Mouse (Mus musculus) spleen, postnatal 10 days (tissue): ENCODE results near the gene Wbp1l.

ENCODE experiments used
- DNase-seq, 2 experiments: peaks; one replicate each; pipeline ENCODE4 v3.0.0; 2021 to 2022; ENCODE audit warnings: low spot score in 2 of 2

Wbp1l gene

DNA sequence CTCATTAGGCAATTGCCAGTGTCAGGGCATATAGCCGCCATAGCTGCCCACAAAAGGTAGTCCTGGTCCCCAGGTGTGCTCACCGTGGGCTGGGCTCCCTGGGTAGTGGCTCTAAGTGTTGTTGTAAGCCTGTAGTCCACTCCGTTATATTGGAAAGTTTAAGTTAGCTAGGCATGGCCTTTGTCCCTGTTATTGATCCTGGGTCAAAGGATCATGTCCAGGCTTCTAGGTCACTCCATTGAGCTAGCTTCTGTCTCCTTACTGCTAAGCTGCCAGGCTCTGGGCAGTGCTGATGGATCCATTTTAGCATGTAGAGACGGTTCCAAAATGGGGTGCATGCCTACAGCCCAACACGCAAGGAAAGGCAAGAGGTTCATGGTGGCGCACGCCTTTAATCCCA is 59.5 kb downstream of the Wbp1l start:
- DNase-seq: no peak

DNA sequence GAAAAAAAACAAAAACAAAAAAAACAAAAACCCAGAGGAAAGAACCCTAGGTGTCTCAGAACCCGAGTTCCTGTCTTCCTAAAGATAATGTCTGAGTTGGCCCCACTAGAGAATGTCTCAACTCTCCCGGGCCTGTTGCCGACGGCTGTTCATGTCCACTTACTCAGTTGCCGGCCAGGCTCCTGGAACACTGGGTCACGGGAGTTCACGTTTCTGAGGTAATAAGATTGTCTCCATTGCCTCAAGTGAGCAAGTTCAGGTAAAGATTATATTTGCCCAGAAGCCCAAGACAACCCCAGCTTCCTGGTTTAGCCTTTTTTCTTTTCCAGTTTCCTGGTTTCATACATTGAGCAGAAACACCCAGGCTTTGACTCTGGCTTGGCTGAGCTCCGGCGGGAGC is 60.0 kb downstream of the Wbp1l start:
- DNase-seq: no peak

DNA sequence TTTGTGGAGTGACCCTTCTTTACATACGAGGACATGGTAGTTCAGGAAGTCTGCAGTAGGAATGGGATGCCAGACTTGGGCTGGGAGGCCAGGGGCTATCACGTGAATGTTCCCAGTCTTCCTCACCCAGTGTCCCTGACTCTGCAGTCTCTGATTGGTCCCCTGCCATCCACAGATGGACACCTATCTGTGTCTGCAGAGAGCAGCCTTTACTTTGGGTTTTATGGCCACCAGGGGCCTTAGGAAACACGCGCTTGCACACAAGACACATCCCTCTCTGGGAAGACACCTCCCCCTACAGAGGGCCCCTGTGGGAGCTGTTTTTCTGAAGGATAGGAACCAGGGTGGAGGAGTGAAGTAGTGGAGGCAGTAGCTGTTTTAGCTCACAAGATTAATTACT is 62.6 kb downstream of the Wbp1l start:
- no peak for DNase-seq

DNA sequence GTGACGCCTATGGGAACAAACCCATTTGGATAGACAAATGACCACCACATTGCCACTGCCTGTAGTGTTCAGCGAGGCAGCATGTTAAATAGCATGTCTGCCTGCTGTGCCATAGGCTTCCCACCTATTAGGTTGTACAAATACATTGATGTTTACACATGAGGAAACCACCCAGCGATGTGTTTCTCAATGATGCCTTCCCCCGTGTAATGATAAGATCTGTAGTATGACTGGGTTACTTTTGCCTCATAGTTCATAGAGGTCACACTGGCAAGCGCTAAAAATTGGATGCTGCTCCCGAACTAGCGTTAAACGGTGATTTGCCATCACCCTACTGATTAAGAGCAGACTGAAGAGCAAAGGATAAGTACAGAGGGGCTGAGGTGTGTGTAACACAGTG is 63.3 kb downstream of the Wbp1l start:
- no peak for DNase-seq

DNA sequence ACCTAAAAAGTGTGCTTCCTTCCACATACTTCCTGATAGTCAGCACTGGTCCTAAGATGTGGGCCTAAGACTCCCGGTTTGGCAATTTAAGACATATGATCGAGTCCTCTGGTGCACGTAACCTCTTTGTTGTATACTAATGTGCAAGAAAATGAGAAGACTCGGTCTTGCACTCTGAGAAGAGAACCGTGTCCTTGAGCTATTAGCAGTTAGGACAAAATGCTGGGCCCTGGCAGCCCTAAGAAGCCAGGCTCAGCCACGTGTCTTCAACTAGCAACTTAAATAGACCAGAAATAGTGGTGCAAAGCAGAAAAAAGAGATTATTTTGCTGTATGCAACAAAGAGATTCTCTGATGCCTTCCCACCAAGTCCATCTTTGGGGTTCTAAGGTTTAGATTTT is 63.9 kb downstream of the Wbp1l start:
- DNase-seq: no peak

DNA sequence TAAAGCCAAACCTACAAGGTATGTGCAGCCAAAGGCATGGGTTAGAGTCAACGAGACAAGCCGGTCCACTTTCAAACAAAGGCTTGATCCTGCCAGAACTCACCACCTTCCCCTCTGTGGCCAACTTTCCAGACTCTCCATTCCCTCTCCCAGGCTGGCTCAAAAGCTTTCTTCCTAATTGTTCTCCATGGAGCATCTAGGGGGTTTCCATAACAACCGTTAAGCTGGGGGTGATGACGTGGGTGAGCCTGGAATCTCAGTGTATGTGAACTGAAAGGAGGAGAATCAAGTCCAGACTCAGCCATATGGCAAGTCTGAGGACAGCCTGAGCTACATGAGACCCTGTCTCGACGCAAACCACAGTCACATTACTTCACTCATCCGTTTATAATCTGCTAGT is 66.6 kb downstream of the Wbp1l start:
- DNase-seq: no peak

DNA sequence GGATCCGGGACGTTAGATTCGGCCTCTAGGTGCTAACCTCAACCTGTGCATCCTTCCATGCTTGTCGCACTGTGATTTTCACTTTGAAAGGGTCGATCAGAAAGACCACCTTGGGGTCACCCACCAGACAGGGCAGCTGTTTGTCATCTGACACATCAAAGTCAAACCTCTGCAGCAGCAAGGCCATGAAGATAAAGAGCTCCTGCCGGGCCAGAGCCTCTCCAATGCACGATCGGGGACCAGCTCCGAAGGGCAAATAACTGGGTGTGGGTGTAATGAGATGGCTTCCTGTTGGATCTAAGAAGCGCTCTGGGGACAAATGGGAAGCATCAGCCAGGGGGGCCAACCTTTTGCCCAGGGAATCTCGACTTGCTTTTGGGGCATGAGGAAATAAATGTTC is 68.4 kb downstream of the Wbp1l start:
- no peak for DNase-seq

DNA sequence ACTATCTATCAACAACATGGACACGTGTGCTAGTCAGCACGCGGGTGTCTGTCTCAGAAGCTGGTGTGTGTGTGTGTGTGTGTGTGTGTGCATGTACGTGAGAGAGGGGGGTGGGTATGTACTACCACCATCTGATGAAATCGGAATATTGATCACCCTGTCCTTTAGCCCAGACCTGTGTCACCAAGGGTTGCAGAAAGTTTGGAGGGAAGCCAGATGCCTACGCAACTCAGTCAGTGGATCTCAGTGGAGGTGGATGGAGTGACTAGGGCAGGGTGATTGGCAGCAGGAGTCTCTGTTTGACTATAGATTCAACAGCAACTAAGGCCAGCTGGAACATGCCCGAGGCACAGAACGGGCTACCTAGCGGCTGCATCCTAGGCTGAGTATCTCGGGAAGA is 69.4 kb downstream of the Wbp1l start:
- no peak for DNase-seq

DNA sequence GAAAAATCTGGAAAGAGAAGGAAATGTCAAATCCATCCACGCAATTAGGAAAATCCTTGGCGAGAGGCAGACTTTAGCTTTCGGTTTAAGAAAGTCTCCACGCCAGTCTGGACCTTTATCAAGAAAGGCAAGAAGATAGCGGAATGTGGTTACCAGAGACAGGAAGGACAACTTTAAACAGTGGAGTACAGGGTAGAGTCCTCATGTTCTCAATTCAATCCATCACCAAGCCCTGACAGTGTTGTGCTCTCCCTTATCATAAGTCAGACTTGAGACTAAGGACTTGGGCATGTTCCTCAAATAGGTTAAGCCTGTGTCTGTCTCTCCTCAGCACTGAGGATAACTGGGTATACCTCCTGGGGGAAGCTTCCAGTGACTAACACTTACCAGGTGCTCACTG is 70.9 kb downstream of the Wbp1l start:
- no peak for DNase-seq

DNA sequence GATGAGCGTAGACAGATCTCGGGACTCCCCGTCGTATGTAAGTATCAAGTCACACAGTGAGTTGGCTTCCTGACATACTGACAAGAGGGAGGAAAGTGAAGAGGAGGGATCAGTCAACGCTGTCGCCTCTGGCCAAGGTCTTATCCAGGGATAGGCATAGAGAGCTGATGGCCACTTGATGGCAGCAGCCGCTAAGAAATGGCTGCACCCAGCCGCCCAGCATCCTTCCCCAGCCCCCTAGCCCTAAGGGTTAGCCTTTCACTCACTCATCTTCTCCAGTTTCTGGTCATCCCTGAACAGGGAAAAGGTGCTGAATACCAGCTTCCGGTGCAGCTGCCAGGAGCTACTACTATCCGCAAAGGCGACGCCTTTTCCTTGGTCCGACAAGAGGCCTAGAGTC is 71.8 kb downstream of the Wbp1l start:
- DNase-seq: peak; percentile 34 to 75

DNA sequence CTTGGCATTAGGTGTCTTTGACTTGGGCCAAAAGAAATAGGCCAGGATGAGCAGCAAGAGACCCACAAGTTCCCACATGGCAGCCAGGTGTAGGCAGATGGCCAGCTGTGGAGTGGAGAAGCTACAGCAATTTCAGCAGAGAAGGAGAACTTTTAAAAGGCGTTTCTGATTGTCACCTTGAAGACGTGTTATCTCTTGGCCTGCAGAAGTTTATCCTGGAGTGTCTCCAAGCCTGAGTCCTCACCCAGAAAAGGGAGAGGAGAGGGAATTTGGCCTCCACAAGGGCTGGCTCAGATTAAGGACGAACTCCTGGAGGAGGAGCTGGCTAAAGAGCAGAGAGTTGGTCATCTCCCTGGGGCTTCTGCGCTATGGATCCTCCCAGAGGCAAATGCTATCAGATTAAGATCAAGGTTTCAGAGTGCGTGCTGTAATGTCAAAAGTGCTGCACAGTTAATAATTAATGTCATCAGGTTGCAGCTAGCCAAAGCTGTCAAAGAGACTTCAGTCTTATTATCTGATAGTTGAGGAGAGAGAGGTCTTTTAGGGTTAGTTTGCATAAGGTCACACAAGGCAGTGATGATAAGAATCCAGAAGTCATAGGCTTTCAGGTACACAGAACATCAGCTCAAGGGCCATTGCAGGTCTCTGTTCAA is 74.0 kb downstream of the Wbp1l start, which contains the start of gene Cyp17a1:
Gene Cyp17a1, minus strand, starts transcription at position 407 of the 653 bp plus-strand sequence.
- no peak for DNase-seq

DNA sequence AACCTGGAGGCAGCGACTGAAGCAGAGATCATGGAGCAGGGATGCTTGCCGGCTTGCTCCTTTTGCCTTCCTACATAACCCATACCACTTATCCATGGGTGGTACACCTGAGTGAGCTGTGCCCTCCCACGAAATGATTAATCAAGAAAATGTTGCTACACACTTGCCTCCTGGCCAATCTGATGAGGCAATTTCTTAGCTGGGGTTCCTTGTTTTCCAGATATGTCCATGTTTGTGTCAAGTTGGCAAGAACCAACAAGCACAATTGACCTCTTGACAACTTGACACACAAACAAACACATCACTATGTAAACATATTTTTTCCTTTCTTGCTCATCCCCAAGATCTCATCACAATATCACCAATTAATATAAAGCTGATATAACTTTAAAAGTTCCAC is 76.8 kb downstream of the Wbp1l start:
- no peak for DNase-seq

DNA sequence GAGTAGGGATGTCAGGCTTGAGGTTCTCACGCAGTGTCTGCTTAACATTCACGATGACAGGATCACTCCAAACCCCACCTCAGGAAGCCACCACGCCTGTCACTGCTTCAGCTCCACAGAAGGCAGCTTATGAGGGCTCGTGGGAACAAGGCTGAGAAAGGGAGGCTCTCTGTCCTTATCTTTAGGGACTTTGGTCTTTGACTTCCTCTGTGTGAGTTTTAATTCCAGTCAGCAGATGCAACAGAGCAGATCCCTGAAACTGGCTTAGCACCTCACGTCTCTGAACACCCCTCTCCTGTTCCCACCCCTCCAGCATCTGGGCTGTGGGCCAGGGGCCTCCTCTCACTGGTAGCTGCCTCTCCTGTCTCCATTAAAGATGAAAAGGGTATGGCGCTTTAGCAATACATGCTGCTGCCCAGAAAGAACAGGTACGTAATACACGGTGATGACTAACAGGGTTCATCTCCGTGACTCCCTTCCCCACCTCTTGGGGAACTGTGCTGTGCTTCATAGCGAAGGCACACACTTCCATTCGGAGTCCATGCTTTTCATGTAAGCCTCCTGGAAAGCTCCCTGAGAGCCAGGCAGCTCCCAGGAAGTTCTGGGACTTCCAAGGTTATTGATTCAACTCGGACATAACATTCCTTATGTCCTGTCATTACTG is 81.0 kb downstream of the Wbp1l start:
- DNase-seq: no peak

DNA sequence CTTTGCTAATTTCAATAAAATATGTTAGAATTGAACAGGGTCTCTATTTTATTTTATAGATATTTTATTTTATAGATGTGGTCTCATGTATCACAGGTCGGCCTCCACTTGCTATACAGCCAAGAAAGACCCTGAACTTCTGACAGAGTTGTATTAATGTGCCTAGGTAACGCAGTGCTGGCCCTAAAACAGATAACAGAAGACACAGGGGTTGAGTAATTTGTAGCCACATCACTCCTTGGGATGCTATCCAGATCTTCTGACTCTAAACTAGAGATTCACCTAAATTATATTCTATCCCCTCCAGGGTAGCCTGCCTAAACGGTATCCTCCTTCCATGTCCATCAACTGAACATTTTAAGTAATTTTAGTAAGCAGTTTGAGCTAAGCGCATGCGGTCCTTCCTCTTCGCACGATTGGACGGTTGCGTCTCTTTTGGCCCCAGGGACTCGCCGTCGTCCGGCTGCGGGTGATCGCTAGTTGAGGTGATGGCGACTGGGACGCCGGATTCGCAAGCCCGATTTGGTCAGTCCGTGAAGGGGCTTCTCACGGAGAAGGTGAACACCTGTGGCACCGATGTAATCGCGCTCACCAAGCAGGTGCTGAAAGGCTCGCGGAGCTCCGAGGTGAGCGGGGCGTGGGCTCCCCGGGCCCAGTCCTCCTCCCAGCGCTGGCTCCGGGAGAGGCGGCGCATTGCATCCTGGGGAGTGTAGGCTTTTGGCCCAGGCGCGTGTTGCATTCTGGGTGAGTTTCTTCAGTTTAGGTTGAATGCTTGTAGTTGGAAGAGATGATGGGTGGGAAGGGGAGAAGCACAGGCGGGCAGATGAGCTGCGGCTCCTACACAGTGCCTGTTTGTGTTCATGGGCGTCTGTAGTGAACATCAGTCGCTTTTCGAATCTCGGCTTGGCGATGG is 90.8 kb downstream of the Wbp1l start, which contains the start of gene Borcs7:
Gene Borcs7, plus strand, starts transcription at position 447 of the 913 bp plus-strand sequence.
- DNase-seq: peak; percentile 87 to 90

DNA sequence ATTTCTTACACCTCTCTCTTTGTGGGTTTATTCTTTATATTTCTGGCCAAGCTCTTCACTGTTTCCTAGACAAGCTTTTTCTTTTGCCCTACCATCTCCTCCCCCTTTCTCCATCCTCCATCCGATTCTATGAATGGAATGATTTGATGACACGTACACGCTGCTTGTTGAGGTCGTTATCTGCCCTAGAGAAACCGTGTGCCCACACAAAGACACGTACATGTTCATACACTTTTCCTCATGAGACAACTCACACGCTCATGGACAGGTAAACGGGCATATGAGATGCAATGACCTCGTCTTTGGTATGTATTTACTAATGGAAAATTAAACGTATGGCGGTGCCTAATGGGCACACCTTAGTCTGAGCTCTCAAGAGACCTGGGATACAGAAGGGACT is 91.5 kb downstream of the Wbp1l start:
- no peak for DNase-seq

DNA sequence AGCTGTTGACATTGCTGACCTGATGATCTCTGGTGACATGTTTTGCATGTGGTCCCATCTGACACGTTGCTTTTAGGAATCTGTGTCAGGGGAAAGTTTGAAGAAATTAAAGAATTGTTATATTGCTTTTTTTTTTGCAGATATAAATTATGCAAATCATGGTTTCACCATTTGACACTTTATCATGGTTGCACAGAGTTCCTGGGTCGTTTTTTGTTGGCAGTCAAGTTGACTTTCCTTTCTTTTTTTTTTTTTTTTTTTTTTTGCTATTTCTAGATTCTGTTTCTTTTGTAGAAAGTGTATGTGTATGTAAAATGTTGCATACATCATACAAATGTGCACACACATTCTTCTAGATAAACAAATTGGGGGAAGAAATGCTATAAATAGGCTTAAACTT is 92.2 kb downstream of the Wbp1l start:
- DNase-seq: no peak

DNA sequence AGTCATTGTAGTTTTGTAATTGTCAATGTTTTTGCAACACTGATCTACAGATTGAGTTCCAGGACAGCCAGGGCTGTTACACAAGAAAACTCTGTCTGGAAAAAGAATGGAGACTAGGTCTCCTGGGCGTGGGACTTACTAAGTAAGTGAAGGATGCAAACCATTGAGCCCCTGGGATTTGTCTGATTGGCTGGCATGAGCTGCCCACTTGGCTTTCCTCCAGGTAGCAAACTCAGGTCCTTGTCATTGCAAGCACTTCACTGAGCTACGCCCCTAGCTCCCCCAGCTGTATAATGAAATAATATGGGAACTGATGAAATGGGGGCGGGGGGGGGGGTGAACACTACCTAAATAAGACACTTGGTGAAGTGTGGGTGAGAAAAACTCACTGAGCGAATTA is 94.3 kb downstream of the Wbp1l start:
- DNase-seq: no peak

DNA sequence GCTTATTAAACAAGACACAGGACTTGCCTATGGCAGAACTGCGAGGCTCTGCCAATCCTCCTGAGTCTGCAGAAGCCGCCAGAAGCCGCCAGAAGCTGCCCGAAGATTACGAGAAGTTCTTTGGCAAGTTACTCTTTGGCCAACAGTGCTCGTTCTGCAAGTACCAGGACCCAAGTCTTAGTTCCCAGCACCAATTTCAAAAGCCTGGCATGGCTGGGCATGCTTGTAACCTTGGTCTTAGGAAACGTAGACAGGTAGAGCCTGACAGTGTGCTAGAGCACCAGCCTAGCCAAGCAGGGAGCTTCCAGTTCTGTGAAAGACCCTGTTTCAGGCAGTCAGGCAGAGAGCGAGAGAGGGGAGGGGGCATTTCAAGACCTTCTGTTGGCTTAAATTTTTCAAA is 97.6 kb downstream of the Wbp1l start:
- DNase-seq: no peak

DNA sequence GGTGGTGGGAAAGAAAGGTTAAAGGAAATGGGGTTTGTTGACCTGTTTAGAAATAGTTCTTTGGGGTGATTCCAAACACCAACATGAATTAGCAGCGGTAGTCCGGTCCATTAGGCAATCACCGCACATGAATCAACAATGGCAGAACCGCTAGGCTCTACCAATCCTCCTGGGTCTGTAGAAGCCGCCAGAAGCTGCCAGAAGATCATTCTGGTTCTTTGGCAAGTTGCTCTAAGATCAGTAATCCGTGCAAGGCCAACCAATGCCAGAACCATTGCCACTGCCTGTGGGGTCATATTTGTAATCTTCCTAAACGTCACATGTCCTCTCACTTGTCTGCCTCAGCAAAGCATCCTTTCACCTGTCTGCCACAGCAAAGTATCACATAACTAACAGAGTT is 98.1 kb downstream of the Wbp1l start:
- DNase-seq: no peak

DNA sequence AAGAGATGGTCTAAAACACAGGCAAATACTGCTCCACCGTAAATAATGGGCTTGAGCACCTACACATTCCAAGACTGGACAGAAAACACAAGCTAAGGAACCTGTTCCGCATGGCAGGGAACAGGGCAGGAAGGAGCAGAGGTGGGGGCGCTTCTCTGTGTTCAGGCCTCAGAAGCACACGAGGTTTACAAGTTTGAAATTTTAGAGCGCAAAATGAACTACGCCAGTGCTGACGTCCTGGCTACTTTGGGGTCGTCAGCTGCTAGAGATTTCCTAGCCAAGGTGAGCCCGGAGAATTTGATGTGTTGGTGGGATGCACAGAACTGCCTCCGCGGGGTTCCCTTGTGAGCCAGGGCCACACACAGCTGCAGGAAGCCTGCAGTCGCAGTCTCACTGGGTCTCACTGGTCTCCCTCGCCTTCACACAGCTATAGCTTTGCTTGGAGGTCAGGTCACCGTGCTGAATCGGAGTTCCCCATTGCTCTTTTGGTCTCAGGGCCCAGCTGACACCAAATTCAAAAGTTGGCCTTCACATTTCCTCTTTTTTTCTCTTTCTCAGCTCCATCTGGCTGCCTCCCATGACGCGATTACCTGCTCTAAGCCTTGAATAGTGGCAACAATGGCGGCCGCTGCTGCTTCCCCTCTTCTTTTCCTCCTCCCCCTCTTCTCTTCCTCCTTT is 99.1 kb downstream of the Wbp1l start:
- peak in 1 of 2 experiments; percentile 54 for DNase-seq

DNA sequence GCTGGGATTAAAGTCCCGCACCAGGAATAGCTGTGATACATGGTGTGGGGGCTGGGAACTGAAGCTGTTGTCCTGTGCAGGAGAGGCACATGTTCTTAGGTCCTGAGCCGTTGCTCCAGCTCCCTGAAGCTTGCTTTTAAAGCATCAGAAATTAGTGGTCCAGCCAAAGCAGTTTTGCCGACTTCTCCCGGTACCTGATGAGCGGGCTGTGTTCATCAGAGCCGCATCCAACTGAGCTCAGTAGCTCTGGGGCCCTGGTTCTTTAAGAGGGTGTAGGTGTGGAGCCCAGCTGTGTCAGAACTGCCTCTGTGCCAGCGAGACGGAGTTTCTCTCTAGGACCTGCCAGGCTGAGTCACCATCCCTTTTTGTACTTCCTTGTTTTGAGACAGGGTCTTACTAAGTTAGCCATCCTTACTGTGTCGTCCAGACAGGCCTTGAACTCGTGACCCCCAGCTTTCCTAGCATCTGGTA is 100.2 kb downstream of the Wbp1l start:
- no peak for DNase-seq

DNA sequence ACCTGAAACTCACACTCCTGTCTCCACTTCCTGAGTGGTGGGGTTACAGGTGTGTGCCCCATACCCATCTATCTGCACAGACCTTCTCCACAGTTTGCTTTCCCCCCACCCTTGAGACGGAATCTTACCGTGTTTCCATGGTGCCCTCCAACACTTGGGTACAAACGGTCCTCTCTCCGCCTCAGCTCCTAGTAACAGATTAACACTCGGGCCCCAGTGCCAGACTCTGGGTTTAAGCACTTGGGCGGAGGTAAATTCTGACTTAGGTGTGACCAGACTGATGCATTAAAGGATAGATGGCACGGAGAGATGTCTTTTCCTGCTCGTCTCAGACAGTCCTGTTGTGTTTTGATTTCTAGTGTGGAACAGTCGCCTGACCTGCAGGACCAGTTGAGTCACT is 102.3 kb downstream of the Wbp1l start:
- no peak for DNase-seq
